Mouse (Mus musculus): ENCODE results near the gene Diablo.

Diablo gene

DNA sequence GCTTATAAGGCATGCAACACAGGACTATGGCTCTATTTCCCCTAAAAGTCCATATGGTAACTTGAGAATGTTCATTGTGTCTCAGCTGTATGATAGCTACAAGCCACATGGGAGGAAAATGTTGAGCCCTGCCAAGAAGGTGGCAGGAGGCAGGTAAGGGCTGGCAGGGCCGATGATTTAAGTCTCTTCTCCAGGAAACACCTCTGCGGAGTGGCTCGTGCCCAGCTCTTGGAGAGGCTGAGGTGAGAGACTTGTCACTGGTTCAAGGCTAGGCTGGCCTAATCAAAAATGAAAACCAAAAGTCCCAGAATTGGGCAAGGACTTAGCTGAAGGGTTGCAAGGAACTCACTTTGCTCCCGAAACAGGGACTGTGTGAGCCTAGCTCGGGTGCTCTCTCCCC, 13.8 kb downstream of the Diablo start, which contains the start of gene B3gnt4:
Gene B3gnt4, plus strand, starts transcription at position 301 of the 400 bp plus-strand sequence.
- in situ Hi-C loops (cut with MboI; ENCODE audit: low pct_unique_long_range_greater_than_20kb in 1 of 2, low sequenced_read_pairs in 2 of 2, unreplicated experiment in 1 of 2), result no loop called here

DNA sequence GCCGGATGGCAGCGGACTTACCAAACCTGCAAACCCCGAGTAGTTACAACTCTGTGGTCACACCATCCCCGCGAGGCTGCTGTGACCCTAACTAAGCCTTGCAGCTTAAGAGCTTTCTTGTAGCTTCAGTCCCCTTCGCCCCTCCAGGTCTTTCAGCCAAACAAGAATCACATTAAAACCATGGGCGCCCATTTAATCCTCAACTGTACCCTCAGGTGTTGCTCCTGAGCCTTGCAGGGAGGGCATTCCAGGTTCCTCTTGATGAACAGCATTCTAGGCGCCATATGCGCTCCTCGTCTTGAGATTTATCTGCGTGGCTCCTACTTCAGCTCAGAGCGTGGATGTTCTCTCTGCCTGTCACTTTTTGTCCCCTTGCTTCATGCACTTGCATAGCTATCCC, 15.1 kb downstream of the Diablo start:
- in situ Hi-C loops (cut with MboI; ENCODE audit: low pct_unique_long_range_greater_than_20kb in 1 of 2, low sequenced_read_pairs in 2 of 2, unreplicated experiment in 1 of 2), result no loop called here

DNA sequence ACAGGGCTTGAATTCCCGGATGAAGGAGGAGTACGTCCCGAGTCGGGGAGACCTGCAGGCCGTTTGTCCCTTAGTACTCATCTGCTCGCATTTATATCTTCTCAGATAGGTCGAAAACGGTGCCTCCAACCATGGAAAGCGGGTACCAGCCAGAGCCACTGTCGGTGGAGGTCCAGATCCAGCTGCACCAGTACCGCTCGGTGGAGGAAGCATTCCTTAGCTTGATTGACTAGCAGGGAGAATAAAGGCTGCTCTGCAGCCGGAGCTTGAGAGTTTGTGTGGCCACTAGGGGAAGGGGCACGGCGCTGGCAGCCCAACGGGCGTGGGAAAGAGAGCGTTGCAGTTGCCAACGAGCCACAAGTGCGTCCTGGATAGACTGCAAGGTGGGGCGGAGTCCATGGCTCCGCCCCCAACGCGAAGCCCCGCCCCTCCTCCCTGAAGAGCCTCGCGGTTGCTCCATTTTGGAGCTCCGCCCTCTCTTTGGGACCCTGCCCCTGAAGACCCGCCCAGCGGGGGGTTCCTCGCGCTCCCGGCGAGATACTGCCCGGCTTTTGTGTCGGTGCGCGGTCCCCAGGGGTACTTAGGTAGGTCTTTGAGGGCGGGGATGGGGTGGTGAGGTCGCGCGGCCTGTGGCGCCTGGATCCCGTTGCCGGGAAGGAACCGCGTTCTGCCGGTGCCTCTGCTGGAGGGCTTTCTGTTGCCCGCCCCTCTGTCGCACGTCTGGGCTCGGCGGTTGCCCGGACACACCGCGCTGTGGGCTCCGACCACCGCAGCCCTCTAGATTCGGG, 15.8 kb downstream of the Diablo start:
- in situ Hi-C loops (cut with MboI; ENCODE audit: low pct_unique_long_range_greater_than_20kb in 1 of 2, low sequenced_read_pairs in 2 of 2, unreplicated experiment in 1 of 2), result no loop called here

DNA sequence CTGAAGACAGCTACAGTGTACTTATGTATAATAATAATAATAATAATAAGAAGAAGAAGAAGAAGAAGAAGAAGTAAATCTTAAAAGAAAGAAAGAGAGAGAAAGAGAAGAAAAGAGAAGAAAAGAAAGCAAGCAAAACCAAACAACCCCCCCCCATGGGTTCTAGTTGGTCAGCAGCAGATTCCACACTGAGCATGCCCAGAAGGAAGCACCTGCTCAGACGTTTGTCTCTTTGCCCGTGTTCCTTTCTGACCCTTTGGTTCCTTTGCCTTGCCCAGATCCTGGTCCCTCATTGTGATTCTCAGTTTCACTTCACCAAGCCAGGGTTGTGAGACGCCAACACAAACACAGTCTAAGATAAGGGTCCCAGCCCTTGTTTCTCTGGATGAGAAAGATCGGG, 22.0 kb downstream of the Diablo start:
- in situ Hi-C loops (cut with MboI; ENCODE audit: low pct_unique_long_range_greater_than_20kb in 1 of 2, low sequenced_read_pairs in 2 of 2, unreplicated experiment in 1 of 2), result no loop called here

DNA sequence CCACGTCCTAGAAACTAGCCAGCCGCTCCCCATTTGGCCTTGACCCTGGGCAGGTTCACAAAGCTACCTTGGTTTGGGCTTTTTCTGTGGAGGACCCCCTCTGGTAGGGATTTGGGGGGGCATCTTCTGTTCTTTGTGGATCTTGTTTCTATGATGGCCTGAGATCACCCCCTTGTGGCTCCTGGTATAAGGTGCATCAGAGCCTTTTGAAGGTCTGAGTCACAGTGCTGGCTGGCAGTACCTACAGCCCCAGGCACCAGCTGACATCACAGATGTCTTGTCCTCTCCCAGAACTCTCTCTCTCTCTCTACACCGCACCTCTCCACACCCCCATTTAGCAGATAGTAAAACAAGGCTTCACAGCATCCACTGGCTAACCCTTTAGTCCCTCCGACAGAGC, 24.3 kb downstream of the Diablo start:
- in situ Hi-C loops (cut with MboI; ENCODE audit: low pct_unique_long_range_greater_than_20kb in 1 of 2, low sequenced_read_pairs in 2 of 2, unreplicated experiment in 1 of 2), result no loop called here

DNA sequence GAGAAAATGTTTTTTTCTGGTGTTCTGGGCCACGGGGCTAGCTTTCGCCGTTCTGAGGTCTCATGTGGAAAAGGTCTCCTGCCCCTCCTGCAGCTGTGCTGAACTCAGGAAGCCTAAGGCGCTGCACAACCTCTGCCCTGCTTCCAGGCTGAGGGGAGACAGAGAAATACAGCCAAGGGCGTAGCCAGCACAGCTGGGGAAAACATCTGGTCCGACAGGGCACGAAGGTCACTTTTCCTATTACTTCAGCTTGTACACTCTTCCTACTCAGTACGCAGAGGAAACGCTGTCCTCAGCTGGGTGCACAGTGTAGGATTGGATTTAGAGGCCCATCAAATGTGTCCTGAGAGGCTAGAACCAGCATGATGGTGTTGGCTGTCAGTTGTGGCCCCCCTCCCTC, 34.0 kb downstream of the Diablo start:
- in situ Hi-C loops (cut with MboI; ENCODE audit: low pct_unique_long_range_greater_than_20kb in 1 of 2, low sequenced_read_pairs in 2 of 2, unreplicated experiment in 1 of 2), result no loop called here

- in situ Hi-C loops (cut with MboI; ENCODE audit: low pct_unique_long_range_greater_than_20kb in 1 of 2, low sequenced_read_pairs in 2 of 2, unreplicated experiment in 1 of 2), result no loop called here
These were observed 34.7 kb downstream of the Diablo start, which contains the start of the genes Lrrc43 and Il31 for GRCm38 (mm10) chr5:123489112-123489785. Lrrc43 (plus strand) TSS chr5:123489305. Il31 (minus strand) TSS chr5:123489489.

- in situ Hi-C loops (cut with MboI; ENCODE audit: low pct_unique_long_range_greater_than_20kb in 1 of 2, low sequenced_read_pairs in 2 of 2, unreplicated experiment in 1 of 2), result no loop called here
These were observed 36.1 kb downstream of the Diablo start for GRCm38 (mm10) chr5:123487659-123488395.

DNA sequence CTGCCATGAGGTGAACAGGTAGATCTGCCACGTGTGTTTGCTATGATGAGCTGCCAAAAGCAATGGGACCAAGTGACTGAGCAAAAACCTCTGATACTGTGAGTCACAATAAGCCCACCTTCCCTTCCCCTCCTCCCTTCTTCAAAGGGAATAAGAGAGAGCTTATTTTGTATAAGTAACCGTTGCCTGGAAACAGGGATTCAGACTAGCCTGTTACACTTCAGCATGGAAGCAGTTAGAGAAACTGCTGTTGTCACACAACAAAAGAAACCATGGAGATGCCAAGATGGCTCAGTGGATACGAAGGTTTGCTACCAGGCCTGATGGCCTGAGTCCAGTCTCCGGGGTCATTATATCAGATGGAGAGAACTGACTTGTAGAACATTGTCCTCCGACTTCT, 50.2 kb downstream of the Diablo start:
- in situ Hi-C loops (cut with MboI; ENCODE audit: low pct_unique_long_range_greater_than_20kb in 1 of 2, low sequenced_read_pairs in 2 of 2, unreplicated experiment in 1 of 2), result no loop called here

- in situ Hi-C loops (cut with MboI; ENCODE audit: low pct_unique_long_range_greater_than_20kb in 1 of 2, low sequenced_read_pairs in 2 of 2, unreplicated experiment in 1 of 2), result no loop called here
These were observed 53.1 kb downstream of the Diablo start for GRCm38 (mm10) chr5:123470784-123471400.

GRCm38 (mm10) chr5:123464638-123465037, 59.3 kb downstream of the Diablo start:
- in situ Hi-C loops (cut with MboI; ENCODE audit: low pct_unique_long_range_greater_than_20kb in 1 of 2, low sequenced_read_pairs in 2 of 2, unreplicated experiment in 1 of 2), result no loop called here

DNA sequence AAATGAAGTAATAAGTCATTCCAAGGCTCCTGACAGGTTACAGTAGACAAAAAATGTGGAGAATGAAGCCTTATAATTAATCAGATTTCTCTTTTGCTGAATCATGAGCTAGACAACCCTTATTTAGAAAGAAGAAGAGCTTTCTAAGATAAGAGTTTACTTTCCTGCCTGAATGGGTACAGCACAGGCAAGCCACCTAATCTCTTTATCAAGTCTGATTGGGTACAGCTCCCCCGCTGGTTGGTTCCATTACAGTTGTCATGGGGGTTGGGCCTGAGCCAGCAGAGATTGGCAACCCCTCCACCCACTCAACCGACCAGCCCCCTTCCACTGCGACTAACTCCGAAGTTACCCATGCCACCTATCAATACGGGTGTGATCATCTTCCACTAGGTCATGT, 62.6 kb downstream of the Diablo start:
- in situ Hi-C loops (cut with MboI; ENCODE audit: low pct_unique_long_range_greater_than_20kb in 1 of 2, low sequenced_read_pairs in 2 of 2, unreplicated experiment in 1 of 2), result no loop called here
